Mouse (Mus musculus) G1E (cell line): ENCODE measurements around the gene Nsdhl.

Experiments used
- CTCF ChIP-seq: IDR thresholded peaks from 2 replicates; pipeline ENCODE4 v1.5.1; 2012; ENCODE audit warnings: low read depth, low read length, inconsistent platforms, mixed read lengths
- GATA1 ChIP-seq: IDR thresholded peaks from 2 replicates; pipeline ENCODE4 v1.6.1; 2012; ENCODE audit warnings: borderline replicate concordance, low read length, inconsistent platforms, mixed read lengths
- GATA2 ChIP-seq: IDR thresholded peaks from 2 replicates; pipeline ENCODE4 v1.6.1; 2012; ENCODE audit warnings: low read depth, low read length, inconsistent platforms, borderline replicate concordance
- POLR2AphosphoS5 ChIP-seq: IDR thresholded peaks from 2 replicates; pipeline ENCODE4 v1.6.1; 2012; ENCODE audit warnings: low read depth, low read length, inconsistent platforms; ENCODE audit not compliant: insufficient replicate concordance
- TAL1 ChIP-seq: conservative IDR thresholded peaks from 2 replicates; pipeline ENCODE4 v1.6.1; 2012; ENCODE audit warnings: low read depth, low read length, inconsistent platforms, mixed read lengths

- TF ChIP-seq CTCF (no peak), TAL1 (no peak), GATA1 (no peak), POLR2AphosphoS5 (no peak), GATA2 (no peak)
Measured at GRCm38 (mm10) chrX:72902530-72902929, 15.8 kb upstream of the Nsdhl start.
